Mouse (Mus musculus) liver, postnatal 0 days (tissue): ENCODE measurements at regions not wholly inside any gene's neighbourhood (a gene's known extent, or its start where the extent isn't known, plus 50 kb on each side); places are given as distances from the start of the nearest gene placed in this dataset.
"Not testable (repeated sequence)": the region's sequence is repeated elsewhere in the genome, so short reads cannot be mapped to it uniquely, and the experiment has no call there.

Source experiments
- ATAC-seq: fragments of 200-750 bp; cut with Nextera tagmentation; 2 replicates; pipeline ENCODE4 v1.8.0; 2017; ENCODE audit warnings: mild to moderate bottlenecking, moderate library complexity
- DNase-seq: peaks from one replicate; pipeline ENCODE4 v3.0.0-alpha.2; 2016
- H3K27ac ChIP-seq: fragments of 300-500 bp; sonication (generic); 2 replicates; pipeline ENCODE4 v1.5.1; 2014; ENCODE audit warnings: antibody characterized with exemption, moderate library complexity, mild to moderate bottlenecking, low read depth
- H3K27me3 ChIP-seq: fragments of 300-500 bp; sonication (generic); 2 replicates; pipeline ENCODE4 v1.6.1; 2014; ENCODE audit warnings: low read length, control low read depth, mixed read lengths; ENCODE audit not compliant: insufficient read depth
- H3K36me3 ChIP-seq: fragments of 300-500 bp; sonication (generic); replicated peaks from 2 replicates; pipeline ENCODE4 v1.6.1; 2014; ENCODE audit warnings: mild to moderate bottlenecking, control low read depth, low read length, moderate library complexity, mixed read lengths; ENCODE audit not compliant: insufficient read depth
- H3K4me1 ChIP-seq: fragments of 300-500 bp; sonication (generic); 2 replicates; pipeline ENCODE4 v1.6.1; 2014; ENCODE audit warnings: antibody characterized with exemption, mild to moderate bottlenecking, control low read depth; ENCODE audit not compliant: insufficient read depth
- H3K4me2 ChIP-seq: fragments of 300-500 bp; sonication (generic); 2 replicates; pipeline ENCODE4 v1.6.1; 2014; ENCODE audit warnings: low read depth, mild to moderate bottlenecking, low read length, moderate library complexity, mixed read lengths
- H3K4me3 ChIP-seq: fragments of 300-500 bp; sonication (generic); 2 replicates; pipeline ENCODE4 v1.5.1; 2014; ENCODE audit warnings: low read depth, low read length
- H3K9ac ChIP-seq: fragments of 300-500 bp; sonication (generic); replicated peaks from 2 replicates; pipeline ENCODE4 v1.6.1; 2014; ENCODE audit warnings: mild to moderate bottlenecking, moderate library complexity
- H3K9me3 ChIP-seq: fragments of 300-500 bp; sonication (generic); 2 replicates; pipeline ENCODE4 v1.6.1; 2016; ENCODE audit warnings: mild to moderate bottlenecking, control low read depth, low read length, mixed read lengths
- CTCF ChIP-seq: sonication (generic); IDR thresholded peaks from 2 replicates; pipeline ENCODE4 v1.5.1; 2016; ENCODE audit warnings: antibody characterized with exemption, low read depth
- EP300 ChIP-seq: IDR thresholded peaks from 2 replicates; pipeline ENCODE4 v1.6.1; 2016; ENCODE audit warnings: antibody characterized with exemption, low read depth, mild to moderate bottlenecking
- WGBS: fragments of 180-500 bp; shearing (Covaris S2); extraction: QIAGEN DNeasy Blood & Tissue Kit; methylation state at CpG from one replicate; pipeline ENCODE4 v1.1.7; 2014; ENCODE audit not compliant: insufficient replicate concordance; 5-methylcytosine and 5-hydroxymethylcytosine counted together

- Histone ChIP-seq H3K4me1 (no peaks in the 10 kb centered on the region), H3K4me2 (no peak overlapping the region), H3K27ac (no peak overlapping the region), H3K4me3 (no peak overlapping the region), H3K36me3 (no peaks in the 10 kb centered on the region), H3K9ac (no peak overlapping the region), H3K9me3 (no peaks in the 10 kb centered on the region), H3K27me3 (no peaks in the 10 kb centered on the region)
- ATAC-seq (no peak), DNase-seq (no peak)
- TF ChIP-seq EP300 (no peak), CTCF (no peak)
- 70% methylated on average over 4 of the region's 4 CpGs for WGBS
Measured at GRCm38 (mm10) chr10:56884456-56885410, 507.6 kb downstream of the Gja1 start.

DNA sequence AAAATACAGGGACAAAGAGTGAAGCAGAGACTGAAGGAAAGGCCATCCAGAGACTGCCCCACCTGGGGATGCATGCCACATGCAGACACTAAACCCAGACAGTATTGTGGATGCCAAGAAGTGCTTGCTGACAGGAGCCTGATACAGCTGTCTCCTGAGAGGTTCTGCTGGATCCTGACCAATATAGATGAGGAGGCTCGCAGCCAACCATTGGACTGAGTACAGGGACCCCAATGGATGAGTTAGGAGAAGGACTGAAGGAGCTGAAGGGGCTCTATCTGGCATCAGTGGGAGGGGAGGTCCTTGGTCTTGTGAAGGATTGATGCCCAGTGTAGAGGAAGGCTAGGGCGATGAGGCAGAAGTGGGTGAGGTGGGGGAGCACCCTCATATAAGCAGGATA lies 514.4 kb downstream of the Gja1 start:
- H3K27ac ChIP-seq, H3K4me3 ChIP-seq, H3K27me3 ChIP-seq, H3K36me3 ChIP-seq, ATAC-seq, H3K9ac ChIP-seq, H3K4me2 ChIP-seq, DNase-seq, H3K4me1 ChIP-seq, H3K9me3 ChIP-seq: not testable (repeated sequence)
- WGBS: 85% methylated on average over 2 of the region's 2 CpGs

- Histone ChIP-seq H3K9ac (no peak overlapping the region), H3K9me3 (no peaks in the 10 kb centered on the region), H3K27ac (no peak overlapping the region), H3K36me3 (no peaks in the 10 kb centered on the region), H3K27me3 (no peaks in the 10 kb centered on the region), H3K4me1 (no peaks in the 10 kb centered on the region), H3K4me2 (no peak overlapping the region), H3K4me3 (no peak overlapping the region)
- no peak for TF ChIP-seq CTCF
- TF ChIP-seq EP300: no peak
- WGBS: 80% methylated on average over 10 of the region's 10 CpGs
- no peak for ATAC-seq
- DNase-seq: no peak
Measured at GRCm38 (mm10) chr10:56892666-56893209, 515.6 kb downstream of the Gja1 start.

DNA sequence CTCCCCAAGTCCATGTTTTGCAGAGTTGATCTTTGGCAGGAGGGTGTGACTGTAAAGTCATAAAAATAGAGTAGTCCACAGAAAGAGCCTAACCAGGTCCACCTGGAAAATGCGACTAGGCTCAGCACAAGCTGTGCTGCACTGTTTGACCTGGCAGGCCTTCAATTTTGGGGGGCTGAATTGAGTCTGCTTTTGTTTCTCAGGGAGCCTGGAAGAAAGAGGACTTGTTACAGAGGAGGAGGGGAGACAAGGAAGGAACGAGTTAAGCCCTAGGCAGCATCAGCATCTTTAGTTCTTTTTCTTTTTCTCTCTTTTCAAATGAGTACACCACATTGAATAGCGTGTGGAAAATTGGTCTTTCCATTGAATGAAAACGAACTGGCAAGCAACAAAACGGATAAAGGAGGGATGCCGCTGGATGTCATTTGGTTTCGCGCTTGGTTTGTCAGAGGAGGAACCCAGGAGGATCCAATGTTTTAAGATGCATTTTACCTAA lies 516.1 kb downstream of the Gja1 start:
- H3K9ac ChIP-seq: no peak overlapping the region
- H3K4me1 ChIP-seq: no peaks in the 10 kb centered on the region
- no peaks in the 10 kb centered on the region for H3K36me3 ChIP-seq
- H3K4me3 ChIP-seq: no peak overlapping the region
- H3K27me3 ChIP-seq: no peaks in the 10 kb centered on the region
- H3K9me3 ChIP-seq: no peaks in the 10 kb centered on the region
- ATAC-seq (no peak), DNase-seq (no peak)
- TF ChIP-seq CTCF (no peak), EP300 (no peak)
- 72% methylated on average over 8 of the region's 8 CpGs for WGBS
- H3K27ac ChIP-seq: no peak overlapping the region
- no peak overlapping the region for H3K4me2 ChIP-seq

- no peak for TF ChIP-seq CTCF
- TF ChIP-seq EP300: no peak
- 74% methylated on average over 5 of the region's 5 CpGs for WGBS
- Histone ChIP-seq H3K9me3 (no peaks in the 10 kb centered on the region), H3K4me3 (no peak overlapping the region), H3K9ac (no peak overlapping the region), H3K4me1 (no peaks in the 10 kb centered on the region), H3K27me3 (no peaks in the 10 kb centered on the region), H3K4me2 (no peak overlapping the region), H3K36me3 (no peaks in the 10 kb centered on the region), H3K27ac (no peak overlapping the region)
- DNase-seq (no peak), ATAC-seq (no peak)
Measured at GRCm38 (mm10) chr10:56899640-56900274, 522.6 kb downstream of the Gja1 start.

DNA sequence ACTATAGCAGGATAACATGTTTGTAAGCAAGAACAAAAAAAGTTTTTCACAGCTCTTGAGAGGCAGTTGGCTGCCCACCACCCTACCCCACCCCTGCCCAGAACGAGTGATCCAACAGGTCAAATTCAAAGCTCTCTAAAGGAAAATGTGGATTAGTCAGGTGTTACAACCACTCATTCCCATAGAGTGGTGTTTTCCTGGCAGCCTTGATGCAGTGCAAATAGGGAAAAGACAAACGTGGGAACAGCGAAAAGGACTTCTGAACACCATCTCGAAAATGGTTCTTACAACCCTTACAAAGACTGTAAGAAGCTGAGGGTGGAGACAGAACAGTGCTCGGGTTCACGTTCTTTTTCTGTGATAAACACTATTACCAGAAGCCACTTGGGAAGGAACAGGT lies 523.8 kb downstream of the Gja1 start:
- Histone ChIP-seq H3K4me1 (no peaks in the 10 kb centered on the region), H3K36me3 (no peaks in the 10 kb centered on the region), H3K4me2 (no peak overlapping the region), H3K9me3 (no peaks in the 10 kb centered on the region), H3K9ac (no peak overlapping the region), H3K27me3 (no peaks in the 10 kb centered on the region), H3K27ac (no peak overlapping the region), H3K4me3 (no peak overlapping the region)
- TF ChIP-seq EP300 (no peak), CTCF (no peak)
- 69% methylated on average over 6 of the region's 6 CpGs for WGBS
- ATAC-seq (no peak), DNase-seq (no peak)
